In the genomic region with DNA sequence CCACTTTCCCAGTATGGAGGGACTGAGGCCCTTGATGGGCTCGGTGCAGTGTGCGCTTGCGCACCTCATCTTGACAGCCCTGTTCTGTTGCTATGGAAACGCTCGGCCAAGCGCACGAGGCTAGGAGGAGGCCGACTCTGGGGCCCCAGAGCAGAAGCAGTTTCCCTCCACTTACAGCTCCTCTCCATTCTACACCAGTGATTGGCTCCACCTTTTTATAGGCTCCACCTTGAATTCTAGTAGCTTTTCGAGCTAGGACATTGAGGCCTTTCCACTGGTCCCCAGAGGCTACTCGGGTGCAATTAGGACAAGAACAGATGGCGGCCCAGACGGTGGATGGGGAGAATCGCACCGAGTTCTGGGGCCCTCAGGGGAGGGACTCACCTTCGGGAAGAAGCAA, we compare ENCODE assay signal across 9 mouse cellular contexts. TPM values are rescaled to one million over a fixed set of nuclear protein-coding genes. Genes with fewer than 3 reads are reported as not detected.
DNase-seq lines count a peak whose midpoint lies in the region; ATAC-seq lines count a peak whose summit lies in the region.
"Had no signal": no experiment of that assay in that cellular context is flagged by ENCODE, and none has a peak within 500 bp of the region (broad histone marks: within the 10 kb centered on the region; RNA-seq: fewer than 3 reads in every experiment).

No protein-coding gene starts in this region.

- ATAC-seq in inflammation-experienced regulatory T-cells, adult 6 months: no peak

- peak; percentile 62 for DNase-seq in right cerebral cortex, adult 18-20 months
- DNase-seq in right cerebral cortex, postnatal 14 days: no peak
- DNase-seq in embryo, embryonic 11.5 days (ENCODE audit: low read depth, low spot score): peak; percentile 64
- DNase-seq in left cerebral cortex, postnatal 14 days (ENCODE audit: low spot score in 2 of 2): peak; percentile 55 to 60
- DNase-seq in retina, postnatal 1 day: peak; percentile 93
- DNase-seq in thymus, postnatal 14 days: no peak
- DNase-seq in gastrocnemius, postnatal 4 days (ENCODE audit: low spot score in 2 of 2): no peak

- intact Hi-C loops in left cerebral cortex, postnatal 14 days (cut with DNase I): no loop called here

RNA-seq across cellular contexts. Expression of a gene that starts 2.3 kb away (rescaled TPM):
- 100 to 1,000 TPM; 139 to 146 TPM for total RNA-seq in left cerebral cortex, postnatal 14 days (2021)
- 1 to 10 TPM in 2 of 3 experiments, under 1 TPM in 1; 0.84 to 1.5 (median 1.1) TPM for polyA plus RNA-seq in inflammation-experienced regulatory T-cells, adult 6 months (2017; shearing (Covaris generic))
- total RNA-seq in gastrocnemius, postnatal 4 days (2021): under 1 TPM in 1 of 2 experiments, not detected in 1; 0.07 TPM

RNA-seq across cellular contexts. Expression of a gene that starts 11.9 kb away (rescaled TPM):
- 1 to 10 TPM; 1.6 to 2.1 TPM for total RNA-seq in left cerebral cortex, postnatal 14 days (2021)
- under 1 TPM in 1 of 3 experiments, not detected in 2; 0.28 TPM for polyA plus RNA-seq in inflammation-experienced regulatory T-cells, adult 6 months (2017; shearing (Covaris generic))
- not detected for total RNA-seq in gastrocnemius, postnatal 4 days (2021)

RNA-seq across cellular contexts. Expression of a gene that starts 26.5 kb away (rescaled TPM):
- 1 to 10 TPM; 2.9 TPM for total RNA-seq in left cerebral cortex, postnatal 14 days (2021)
- polyA plus RNA-seq in inflammation-experienced regulatory T-cells, adult 6 months (2017; shearing (Covaris generic)): 10 to 100 TPM; 10.5 to 21.7 (median 20.0) TPM
- total RNA-seq in gastrocnemius, postnatal 4 days (2021): 1 to 10 TPM; 6.9 to 7.0 TPM

RNA-seq across cellular contexts. Expression of a gene that starts 33.1 kb away (rescaled TPM):
- total RNA-seq in left cerebral cortex, postnatal 14 days (2021): not detected
- not detected for polyA plus RNA-seq in inflammation-experienced regulatory T-cells, adult 6 months (2017; shearing (Covaris generic))
- total RNA-seq in gastrocnemius, postnatal 4 days (2021): under 1 TPM in 1 of 2 experiments, not detected in 1; 0.67 TPM
- total RNA-seq: left cerebral cortex, postnatal 10 days had no signal

RNA-seq across cellular contexts. Expression of a gene that starts 34.4 kb away (rescaled TPM):
- not detected for total RNA-seq in left cerebral cortex, postnatal 14 days (2021)
- not detected for polyA plus RNA-seq in inflammation-experienced regulatory T-cells, adult 6 months (2017; shearing (Covaris generic))
- total RNA-seq in gastrocnemius, postnatal 4 days (2021): 1 to 10 TPM in 1 of 2 experiments, not detected in 1; 2.0 TPM
- total RNA-seq: left cerebral cortex, postnatal 10 days had no signal

Comparison
In these comparisons a context has a peak if more than half of its experiments do, and no peak if none do; other contexts are left out.
1. DNase-seq: peak in right cerebral cortex, adult 18-20 months (single experiment), embryo, embryonic 11.5 days (single experiment), left cerebral cortex, postnatal 14 days (2 of 2) and retina, postnatal 1 day (single experiment); none in right cerebral cortex, postnatal 14 days (single experiment), thymus, postnatal 14 days (single experiment) and gastrocnemius, postnatal 4 days (0 of 2).
2. RNA of a gene that starts 2.3 kb away (total RNA-seq): 139 to 146 TPM in left cerebral cortex, postnatal 14 days; 0.07 TPM in gastrocnemius, postnatal 4 days; every median in the first group is over 100 times any median in the second.